Mouse (Mus musculus) limb, embryonic 12.5 days (tissue): ENCODE data around the gene Hrct1. TPM values are rescaled to one million over a fixed set of nuclear protein-coding genes. Genes with fewer than 3 reads are reported as not detected.

ENCODE experiments used
- ATAC-seq: fragments of 200-750 bp; cut with Nextera tagmentation; 2 replicates; pipeline ENCODE4 v1.8.0; 2017; ENCODE audit warnings: low read depth, moderate TSS enrichment; ENCODE audit not compliant: insufficient number of reproducible peaks, insufficient read depth, low FRiP score, low TSS enrichment
- H3K27ac ChIP-seq: fragments of 300-500 bp; sonication (generic); 2 replicates; pipeline ENCODE4 v1.5.1; 2016; ENCODE audit warnings: mild to moderate bottlenecking, moderate library complexity
- H3K27me3 ChIP-seq: fragments of 300-500 bp; sonication (generic); 2 replicates; pipeline ENCODE4 v1.6.1; 2016; ENCODE audit warnings: mild to moderate bottlenecking, moderate library complexity
- H3K36me3 ChIP-seq: fragments of 300-500 bp; sonication (generic); 2 replicates; pipeline ENCODE4 v1.6.1; 2016; ENCODE audit warnings: mild to moderate bottlenecking, moderate library complexity
- H3K4me1 ChIP-seq: fragments of 300-500 bp; sonication (generic); replicated peaks from 2 replicates; pipeline ENCODE4 v1.6.1; 2016
- H3K4me2 ChIP-seq: fragments of 300-500 bp; sonication (generic); 2 replicates; pipeline ENCODE4 v1.6.1; 2016; ENCODE audit warnings: mild to moderate bottlenecking, moderate library complexity
- H3K4me3 ChIP-seq: fragments of 300-500 bp; sonication (generic); replicated peaks from 2 replicates; pipeline ENCODE4 v1.5.1; 2016; ENCODE audit warnings: mild to moderate bottlenecking
- H3K9ac ChIP-seq: fragments of 300-500 bp; sonication (generic); replicated peaks from 2 replicates; pipeline ENCODE4 v1.6.1; 2016; ENCODE audit warnings: mild to moderate bottlenecking, moderate library complexity
- H3K9me3 ChIP-seq: fragments of 300-500 bp; sonication (generic); 2 replicates; pipeline ENCODE4 v1.6.1; 2016; ENCODE audit warnings: mild to moderate bottlenecking, moderate library complexity
- WGBS: fragments of 180-500 bp; shearing (Covaris S2); methylation state at CpG from one replicate; pipeline ENCODE4 v1.1.7; 2016; 5-methylcytosine and 5-hydroxymethylcytosine counted together
- polyA plus RNA-seq: library from polyadenylated mRNA; unstranded; fragments of >200 nt; fragmentation: Nextera tagmentation; extraction: Ambion mirVana; gene quantifications from 2 replicates; pipeline ENCODE4 v1.2.1, GENCODE M21; 2016

The Hrct1 gene
- polyA plus RNA-seq, 1 experiment from 2014 or later, result 0.38 TPM

- ATAC-seq, result no peak
- Histone ChIP-seq H3K36me3 (no peaks in the 10 kb centered on the region), H3K27me3 (no peaks in the 10 kb centered on the region), H3K4me2 (no peak overlapping the region), H3K4me3 (no peak overlapping the region), H3K4me1 (peaks cover 22% of the 10 kb centered on the region), H3K27ac (no peak overlapping the region), H3K9ac (no peak overlapping the region), H3K9me3 (no peaks in the 10 kb centered on the region)
- 55% methylated on average over 5 of the region's 5 CpGs for WGBS
Measured at GRCm38 (mm10) chr4:43728576-43728954, 1.6 kb downstream of the Hrct1 start.

- Histone ChIP-seq H3K9ac (no peak overlapping the region), H3K4me3 (no peak overlapping the region), H3K9me3 (no peaks in the 10 kb centered on the region), H3K4me1 (peaks cover 22% of the 10 kb centered on the region), H3K27ac (no peak overlapping the region), H3K27me3 (no peaks in the 10 kb centered on the region), H3K4me2 (no peak overlapping the region), H3K36me3 (no peaks in the 10 kb centered on the region)
- 70% methylated on average over 3 of the region's 3 CpGs for WGBS
- no peak for ATAC-seq
Measured at GRCm38 (mm10) chr4:43729126-43729525, 2.1 kb downstream of the Hrct1 start.

GRCm38 (mm10) chr4:43729794-43730550 lies 3.0 kb downstream of the Hrct1 start, which contains the start of gene Spaar:
Gene Spaar (plus strand): TSS chr4:43730034.
- no peak within 1 kb of the TSS for H3K9ac ChIP-seq
- peak within 1 kb of the TSS; percentile 59 for H3K27ac ChIP-seq
- no peak within 1 kb of the TSS for H3K4me2 ChIP-seq
- H3K27me3 ChIP-seq, result no peaks in the 10 kb centered on the region
- H3K9me3 ChIP-seq, result no peaks in the 10 kb centered on the region
- H3K36me3 ChIP-seq, result no peaks in the 10 kb centered on the region
- ATAC-seq, result no peak
- peaks cover 22% of the 10 kb centered on the region for H3K4me1 ChIP-seq
- WGBS, result 65% methylated on average over 14 of the region's 14 CpGs
- no peak within 1 kb of the TSS for H3K4me3 ChIP-seq

GRCm38 (mm10) chr4:43730750-43731297 lies 3.8 kb downstream of the Hrct1 start:
- H3K4me1 ChIP-seq, result peaks cover 22% of the 10 kb centered on the region
- no peaks in the 10 kb centered on the region for H3K36me3 ChIP-seq
- H3K9me3 ChIP-seq, result no peaks in the 10 kb centered on the region
- no peaks in the 10 kb centered on the region for H3K27me3 ChIP-seq
- ATAC-seq, result no peak
- H3K4me3 ChIP-seq, result no peak overlapping the region
- H3K27ac ChIP-seq, result peak overlapping the region; percentile 59
- H3K9ac ChIP-seq, result no peak overlapping the region
- WGBS, result 67% methylated on average over 21 of the region's 21 CpGs
- H3K4me2 ChIP-seq, result no peak overlapping the region

GRCm38 (mm10) chr4:43732171-43732570 lies 5.2 kb downstream of the Hrct1 start:
- peaks cover 31% of the 10 kb centered on the region for H3K4me1 ChIP-seq
- no peak overlapping the region for H3K4me2 ChIP-seq
- no peaks in the 10 kb centered on the region for H3K27me3 ChIP-seq
- ATAC-seq, result no peak
- H3K9me3 ChIP-seq, result no peaks in the 10 kb centered on the region
- H3K9ac ChIP-seq, result no peak overlapping the region
- WGBS, result 47% methylated on average over 1 of the region's 1 CpGs
- no peaks in the 10 kb centered on the region for H3K36me3 ChIP-seq
- no peak overlapping the region for H3K27ac ChIP-seq
- H3K4me3 ChIP-seq, result no peak overlapping the region

- no peak overlapping the region for H3K9ac ChIP-seq
- H3K4me3 ChIP-seq, result no peak overlapping the region
- H3K4me2 ChIP-seq, result no peak overlapping the region
- no peaks in the 10 kb centered on the region for H3K27me3 ChIP-seq
- no peaks in the 10 kb centered on the region for H3K9me3 ChIP-seq
- no peak overlapping the region for H3K27ac ChIP-seq
- H3K36me3 ChIP-seq, result no peaks in the 10 kb centered on the region
- no peak for ATAC-seq
- peaks cover 37% of the 10 kb centered on the region for H3K4me1 ChIP-seq
- 85% methylated on average over 5 of the region's 5 CpGs for WGBS
Measured at GRCm38 (mm10) chr4:43733186-43733585, 6.2 kb downstream of the Hrct1 start.

GRCm38 (mm10) chr4:43737144-43737543 lies 10.2 kb downstream of the Hrct1 start:
- H3K4me2 ChIP-seq, result no peak overlapping the region
- ATAC-seq, result no peak
- no peaks in the 10 kb centered on the region for H3K36me3 ChIP-seq
- no peaks in the 10 kb centered on the region for H3K9me3 ChIP-seq
- peak overlapping the region; percentile 80 for H3K27ac ChIP-seq
- no peak overlapping the region for H3K4me3 ChIP-seq
- no peak overlapping the region for H3K9ac ChIP-seq
- H3K27me3 ChIP-seq, result no peaks in the 10 kb centered on the region
- H3K4me1 ChIP-seq, result peaks cover 30% of the 10 kb centered on the region
- WGBS, result 63% methylated on average over 6 of the region's 6 CpGs

- Histone ChIP-seq H3K27ac (no peak overlapping the region), H3K4me3 (no peak overlapping the region), H3K9me3 (no peaks in the 10 kb centered on the region), H3K9ac (no peak overlapping the region), H3K36me3 (no peaks in the 10 kb centered on the region), H3K4me2 (no peak overlapping the region), H3K4me1 (peaks cover 29% of the 10 kb centered on the region), H3K27me3 (no peaks in the 10 kb centered on the region)
- ATAC-seq, result no peak
- 71% methylated on average over 8 of the region's 8 CpGs for WGBS
Measured at GRCm38 (mm10) chr4:43738989-43739674, 12.1 kb downstream of the Hrct1 start.

- no peaks in the 10 kb centered on the region for H3K9me3 ChIP-seq
- H3K4me1 ChIP-seq, result peaks cover 22% of the 10 kb centered on the region
- no peak overlapping the region for H3K4me2 ChIP-seq
- no peak overlapping the region for H3K9ac ChIP-seq
- H3K4me3 ChIP-seq, result no peak overlapping the region
- WGBS, result 69% methylated on average over 5 of the region's 5 CpGs
- H3K36me3 ChIP-seq, result no peaks in the 10 kb centered on the region
- no peak overlapping the region for H3K27ac ChIP-seq
- ATAC-seq, result no peak
- no peaks in the 10 kb centered on the region for H3K27me3 ChIP-seq
Measured at GRCm38 (mm10) chr4:43741526-43741925, 14.5 kb downstream of the Hrct1 start.

GRCm38 (mm10) chr4:43742637-43743036 lies 15.6 kb downstream of the Hrct1 start:
- H3K4me1 ChIP-seq, result peaks cover 11% of the 10 kb centered on the region
- H3K27me3 ChIP-seq, result no peaks in the 10 kb centered on the region
- no peaks in the 10 kb centered on the region for H3K36me3 ChIP-seq
- H3K4me2 ChIP-seq, result no peak overlapping the region
- H3K27ac ChIP-seq, result no peak overlapping the region
- H3K4me3 ChIP-seq, result no peak overlapping the region
- H3K9ac ChIP-seq, result no peak overlapping the region
- ATAC-seq, result no peak
- WGBS, result 23% methylated on average over 4 of the region's 4 CpGs
- H3K9me3 ChIP-seq, result no peaks in the 10 kb centered on the region

- no peak for ATAC-seq
- H3K4me3 ChIP-seq, result no peak overlapping the region
- 36% methylated on average over 1 of the region's 1 CpGs for WGBS
Measured at GRCm38 (mm10) chr4:43743099-43743498, 16.1 kb downstream of the Hrct1 start.

More at GRCm38 (mm10) chr4:43743099-43743498, 16.1 kb downstream of the Hrct1 start:
- Histone ChIP-seq H3K9ac (no peak overlapping the region), H3K27me3 (no peaks in the 10 kb centered on the region), H3K4me1 (peaks cover 9% of the 10 kb centered on the region), H3K9me3 (no peaks in the 10 kb centered on the region), H3K36me3 (no peaks in the 10 kb centered on the region), H3K4me2 (no peak overlapping the region), H3K27ac (no peak overlapping the region)
